ENCODE assay signal across 9 mouse cellular contexts in genomic region chr5:24983539-24983938, GRCm38 (mm10).
DNase-seq lines count a peak whose midpoint lies in the region; ATAC-seq and TF ChIP-seq lines count a peak whose summit lies in the region.
"Had no signal": no experiment of that assay in that cellular context is flagged by ENCODE, and none has a peak within 500 bp of the region (broad histone marks: within the 10 kb centered on the region; RNA-seq: fewer than 3 reads in every experiment).

No protein-coding gene starts in this region.

- H3K27me3 ChIP-seq in forebrain, embryonic 14.5 days (replicated peaks; ENCODE audit: control insufficient read depth, insufficient read depth, low read length), result no peaks in the 10 kb centered on the region

- DNase-seq in gastrocnemius, postnatal 10 days, result peak; percentile 59
- DNase-seq in gastrocnemius, adult 18-20 months (ENCODE audit: low spot score), result no peak
- DNase-seq in A20 (ENCODE audit: low read depth, low spot score), result peak; percentile 70
- DNase-seq in forebrain, embryonic 14.5 days (ENCODE audit: low spot score), result peak; percentile 49
- peak; percentile 60 for DNase-seq in kidney, postnatal 14 days
- DNase-seq in mesoderm, embryonic 11.5 days (ENCODE audit: low read depth, low spot score), result peak; percentile 57
- DNase-seq in thymus, postnatal 0 days (ENCODE audit: low spot score), result peak; percentile 77

- no peak overlapping the region for H3K4me3 ChIP-seq in bone marrow macrophage, adult 2 months (ENCODE audit: insufficient read depth, low read length)
- H3K4me3 ChIP-seq in forebrain, embryonic 14.5 days (ENCODE audit: low read depth, low read length), result no peak overlapping the region
- H3K4me3 ChIP-seq: liver, embryonic 15.5 days had no signal

- no peaks in the 10 kb centered on the region for H3K9me3 ChIP-seq in forebrain, embryonic 14.5 days (replicated peaks; ENCODE audit: control insufficient read depth, low read length)
- H3K9me3 ChIP-seq: liver, embryonic 15.5 days had no signal

- 16% methylated on average over 3 of the region's 3 CpGs for WGBS in forebrain, embryonic 14.5 days

- ATAC-seq in forebrain, embryonic 14.5 days, result no peak; the same call in 1 of the 2 replicates

- no peak overlapping the region for H3K4me2 ChIP-seq in forebrain, embryonic 14.5 days (ENCODE audit: low read length)
- H3K4me2 ChIP-seq: liver, embryonic 15.5 days had no signal

- peak; percentile 70 for TF ChIP-seq CTCF in bone marrow macrophage, adult 2 months (IDR thresholded peaks at IDR 0.05; ENCODE audit: low read depth, low read length)

- TF ChIP-seq POLR2A in bone marrow macrophage, adult 2 months (IDR thresholded peaks at IDR 0.05; ENCODE audit: borderline replicate concordance, low read depth, low read length), result no peak

- no peaks in the 10 kb centered on the region for H3K36me3 ChIP-seq in forebrain, embryonic 14.5 days (ENCODE audit: control insufficient read depth, insufficient read depth, low read length)
- H3K36me3 ChIP-seq: liver, embryonic 15.5 days had no signal

- peaks cover 20% of the 10 kb centered on the region for H3K4me1 ChIP-seq in bone marrow macrophage, adult 2 months (ENCODE audit: control insufficient read depth, insufficient read depth, low read length)
- peaks cover 7% of the 10 kb centered on the region; the same call in 1 of the 2 replicates for H3K4me1 ChIP-seq in forebrain, embryonic 14.5 days (ENCODE audit: control insufficient read depth, insufficient read depth, low read length)

- no peak overlapping the region for H3K9ac ChIP-seq in forebrain, embryonic 14.5 days (ENCODE audit: low read length)
- H3K9ac ChIP-seq: liver, embryonic 15.5 days had no signal

- H3K27ac ChIP-seq in bone marrow macrophage, adult 2 months (ENCODE audit: insufficient read depth, low read depth, low read length), result no peak overlapping the region
- no peak overlapping the region for H3K27ac ChIP-seq in forebrain, embryonic 14.5 days (ENCODE audit: low read depth, low read length)
- H3K27ac ChIP-seq: liver, embryonic 15.5 days had no signal
